Mouse (Mus musculus): ENCODE measurements around the gene Dynlt1f.
"Not testable (repeated sequence)": the region's sequence is repeated elsewhere in the genome, so short reads cannot be mapped to it uniquely, and the experiment has no call there.

DNA sequence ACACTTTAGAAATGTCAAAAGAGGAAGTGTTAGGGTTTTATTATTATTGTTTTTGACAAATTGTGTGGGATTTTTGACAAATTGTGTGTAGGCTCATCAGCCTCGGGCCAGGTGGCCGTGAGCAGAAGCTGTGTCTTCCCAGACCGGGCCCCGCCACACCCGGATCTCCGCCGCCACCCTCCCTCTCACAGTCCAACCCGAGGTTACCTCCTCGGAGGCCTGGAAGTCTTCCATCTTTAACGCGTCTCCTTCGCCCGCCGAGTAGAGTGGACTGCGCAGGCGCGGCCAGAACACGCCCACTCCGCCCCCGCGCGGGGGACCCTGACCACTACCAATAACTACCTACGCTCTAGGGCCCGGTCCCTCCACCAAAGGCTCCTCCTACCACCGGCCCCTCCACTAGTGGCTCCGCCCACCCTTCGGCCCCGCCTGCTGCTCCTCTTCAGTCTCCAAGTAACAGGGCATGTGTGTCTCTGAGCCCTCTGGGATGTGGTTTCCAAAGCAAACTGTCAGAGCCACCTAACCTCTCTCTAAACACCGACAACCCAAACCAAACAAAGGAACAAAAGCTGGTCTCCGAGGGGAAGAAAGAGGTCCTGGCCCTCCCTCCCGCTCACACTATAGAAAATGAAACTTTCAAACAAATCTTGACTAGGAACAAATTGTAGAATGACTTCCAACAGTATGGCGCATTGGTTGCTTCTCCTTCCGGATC lies at the start of gene Dynlt1f:
- not testable (repeated sequence) for TF ChIP-seq GATA1 (IDR thresholded peaks at IDR 0.05; ENCODE audit: borderline replicate concordance, low read length); FLI1 (IDR thresholded peaks at IDR 0.05; ENCODE audit: low read length)
